Mouse (Mus musculus): Measurements from ENCODE around the gene Galr2. TPM values are rescaled to one million over a fixed set of nuclear protein-coding genes. Genes with fewer than 3 reads are reported as not detected.

Gene Galr2
- 6.3 and 13.7 TPM in 2 replicates for polyA plus RNA-seq (2012; rRNA removed)

DNA sequence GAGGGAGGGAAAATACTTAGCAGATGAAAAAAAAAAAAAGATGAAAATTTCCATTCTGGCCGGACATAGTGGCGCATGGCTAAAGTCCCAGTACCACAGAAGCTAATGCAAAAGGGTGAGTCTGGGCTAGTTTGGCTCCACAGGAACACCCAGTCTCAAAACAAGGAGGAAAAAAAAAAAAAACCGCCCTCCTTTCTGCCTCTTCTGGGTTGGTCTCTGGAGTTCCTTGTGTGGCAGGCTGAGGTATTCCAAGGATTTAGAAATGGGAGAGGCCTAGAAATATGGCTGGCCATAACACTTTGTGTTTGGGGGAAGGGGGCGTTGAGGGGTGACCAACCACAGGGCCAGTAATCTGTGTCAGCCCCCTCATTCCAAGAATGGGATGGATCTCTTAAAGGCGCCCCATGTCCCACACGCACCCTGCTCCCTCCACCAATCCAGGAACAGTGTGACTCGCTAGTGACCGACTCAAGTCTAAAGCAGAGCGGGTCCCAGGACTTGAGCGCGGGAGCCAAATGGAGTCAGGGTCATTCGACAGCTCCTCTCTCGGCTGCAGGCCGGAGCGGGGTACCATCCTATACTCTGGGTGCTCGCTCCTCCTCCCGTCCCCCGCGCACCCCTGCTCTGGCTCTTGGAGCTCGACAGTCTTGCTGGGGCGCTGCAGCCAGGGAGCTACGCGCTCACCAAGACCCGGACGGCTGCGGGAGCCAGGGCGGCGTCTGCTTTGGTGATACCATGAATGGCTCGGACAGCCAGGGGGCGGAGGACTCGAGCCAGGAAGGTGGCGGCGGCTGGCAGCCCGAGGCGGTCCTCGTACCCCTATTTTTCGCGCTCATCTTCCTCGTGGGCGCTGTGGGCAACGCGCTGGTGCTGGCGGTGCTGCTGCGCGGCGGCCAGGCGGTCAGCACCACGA, at the start of gene Galr2:
Gene Galr2 (plus strand): TSS at position 189 of the 913 bp plus-strand sequence.

DNA sequence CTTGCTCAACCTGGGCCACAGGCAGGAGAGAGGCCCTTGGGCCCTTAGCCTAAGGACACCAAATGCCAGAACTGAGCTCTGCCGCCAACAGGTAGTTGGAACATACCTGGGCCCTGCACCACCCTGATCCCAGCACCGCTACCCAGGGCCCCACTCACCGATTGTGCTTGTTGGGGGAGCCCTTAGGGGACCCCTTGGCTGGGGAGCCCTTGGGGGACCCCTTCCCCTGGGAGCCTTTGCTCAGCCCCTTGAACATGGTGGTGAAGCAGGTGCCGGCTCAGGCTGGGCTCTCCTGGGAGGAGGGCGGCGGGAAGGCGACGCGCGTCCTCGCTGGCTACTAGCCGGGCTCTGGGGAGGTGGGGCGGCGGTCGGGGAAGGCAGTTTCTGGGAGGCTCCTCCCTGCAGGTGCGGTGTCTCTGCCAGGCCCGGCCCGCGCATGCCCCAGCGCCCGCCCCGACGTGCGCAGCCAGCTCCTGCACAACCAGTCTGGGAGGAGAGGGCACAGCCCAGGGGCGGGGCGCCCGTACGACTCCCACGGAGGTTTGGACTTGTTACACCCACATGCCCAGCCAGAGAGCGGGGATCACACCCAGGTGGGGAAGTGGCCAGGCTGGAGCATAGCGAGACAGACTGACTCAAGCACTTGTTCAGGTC, 42.9 kb upstream of the Galr2 start, which contains the start of gene Evpl:
Gene Evpl (minus strand): TSS at position 336 of the 654 bp plus-strand sequence.

DNA sequence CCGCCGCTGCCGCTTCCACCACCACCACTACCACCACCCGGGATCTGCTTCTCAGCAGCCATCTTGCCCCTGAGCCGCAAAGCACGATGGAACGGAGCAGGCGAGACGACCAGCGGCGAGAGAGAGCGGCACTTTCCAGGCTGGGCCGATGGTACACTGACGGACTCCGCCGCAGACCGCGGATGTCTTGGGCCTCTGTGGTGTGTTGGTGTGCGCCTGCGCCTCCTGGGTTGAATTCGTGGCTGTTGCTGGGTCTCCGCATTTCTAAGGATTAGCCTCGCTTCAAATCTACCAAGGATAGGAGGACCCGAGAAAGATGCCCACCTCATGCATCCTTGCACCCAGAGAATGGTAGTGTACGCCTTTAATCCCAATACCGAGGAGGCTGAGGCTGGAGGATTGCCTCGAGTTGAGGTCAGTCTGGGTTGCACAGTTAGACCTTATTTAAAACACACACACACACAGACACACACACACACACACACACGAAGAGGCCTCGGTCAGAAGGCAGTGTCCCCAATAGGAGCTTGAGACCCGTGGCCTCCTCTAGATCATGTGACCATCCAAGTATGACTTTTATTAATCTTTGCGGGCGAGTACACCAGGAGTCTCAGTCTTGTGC, 6.6 kb upstream of the Galr2 start, which contains the start of gene Srp68:
Gene Srp68 (minus strand): TSS at position 173 of the 622 bp plus-strand sequence.

DNA sequence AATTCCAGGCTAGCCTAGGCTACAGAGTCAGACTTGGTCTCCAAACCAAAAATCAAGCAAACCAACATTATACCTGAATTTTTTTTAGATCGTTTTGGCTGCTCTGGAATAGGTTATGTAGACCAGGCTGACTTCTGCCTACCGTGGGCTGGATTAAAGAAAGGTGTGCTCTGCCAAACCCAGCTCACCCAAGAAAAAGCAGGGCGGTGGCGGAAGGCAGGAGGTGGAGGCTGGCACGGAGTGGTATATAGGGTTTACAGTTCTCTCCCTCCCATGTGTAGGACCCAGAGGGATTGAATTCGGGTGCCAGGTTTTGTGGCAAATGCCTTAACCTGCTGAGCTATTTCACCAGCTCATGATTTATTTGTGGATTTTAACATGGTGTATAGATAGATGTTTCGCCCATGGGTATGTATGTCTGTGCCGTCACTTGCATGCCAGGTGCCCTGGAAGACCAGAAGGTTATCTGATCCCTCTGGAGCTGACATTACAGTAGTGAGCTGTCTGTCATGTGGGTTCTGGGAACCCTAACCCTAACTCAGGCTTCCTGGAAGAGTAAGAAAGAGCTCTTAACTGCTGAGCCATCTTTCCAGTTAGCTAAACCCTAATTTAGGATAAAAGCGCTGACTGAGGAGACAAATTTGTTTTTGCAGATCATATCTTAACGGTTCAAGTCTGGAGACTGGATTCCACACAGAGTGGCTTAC, 26.4 kb downstream of the Galr2 start, which contains the start of gene Exoc7:
Gene Exoc7 (minus strand): TSS at position 215 of the 707 bp plus-strand sequence.

Other genes starting within 250 kb of the Galr2 start
- 11.2 and 12.9 TPM in 2 replicates for gene Unc13d, start 203.0 kb upstream of the Galr2 start, polyA plus RNA-seq (2012; rRNA removed)
- 158 and 189 TPM in 2 replicates for gene Wbp2, start 193.9 kb upstream of the Galr2 start, polyA plus RNA-seq (2012; rRNA removed)
- 48.3 and 54.4 TPM in 2 replicates for gene Trim47, start 153.7 kb upstream of the Galr2 start, polyA plus RNA-seq (2012; rRNA removed)
- 14.0 and 14.8 TPM in 2 replicates for gene Trim65, start 149.8 kb upstream of the Galr2 start, polyA plus RNA-seq (2012; rRNA removed)
- 51.1 and 52.2 TPM in 2 replicates for gene Mrpl38, start 142.1 kb upstream of the Galr2 start, polyA plus RNA-seq (2012; rRNA removed)
- 12.7 and 13.8 TPM in 2 replicates for gene Fbf1, start 112.8 kb upstream of the Galr2 start, polyA plus RNA-seq (2012; rRNA removed)
- gene Ten1, start 82.1 kb upstream of the Galr2 start, polyA plus RNA-seq (2012; rRNA removed), result 38.5 and 41.2 TPM in 2 replicates
- gene Acox1, start 81.9 kb upstream of the Galr2 start, polyA plus RNA-seq (2012; rRNA removed), result 78.2 and 84.8 TPM in 2 replicates
- gene Evpl, start 42.9 kb upstream of the Galr2 start, polyA plus RNA-seq (2012; rRNA removed), result 13.5 and 16.2 TPM in 2 replicates
- gene Srp68, start 6.7 kb upstream of the Galr2 start, polyA plus RNA-seq (2012; rRNA removed), result 35.2 and 35.5 TPM in 2 replicates
- 28.0 and 29.4 TPM in 2 replicates for gene Exoc7, start 26.3 kb downstream of the Galr2 start, polyA plus RNA-seq (2012; rRNA removed)
- 0.79 and 1.2 TPM in 2 replicates for gene Foxj1, start 54.5 kb downstream of the Galr2 start, polyA plus RNA-seq (2012; rRNA removed)
- gene Rnf157, start 132.1 kb downstream of the Galr2 start, polyA plus RNA-seq (2012; rRNA removed), result 3.1 and 5.1 TPM in 2 replicates
- gene Ubald2, start 153.2 kb downstream of the Galr2 start, polyA plus RNA-seq (2012; rRNA removed), result 217 and 367 TPM in 2 replicates
- gene Qrich2, start 185.3 kb downstream of the Galr2 start, polyA plus RNA-seq (2012; rRNA removed), result 0.07 and 0.08 TPM in 2 replicates
- gene Prpsap1, start 213.3 kb downstream of the Galr2 start, polyA plus RNA-seq (2012; rRNA removed), result 170 and 195 TPM in 2 replicates
- gene Sphk1, start 250.0 kb downstream of the Galr2 start, polyA plus RNA-seq (2012; rRNA removed), result 9.2 and 9.5 TPM in 2 replicates